Mouse (Mus musculus) stomach, postnatal 0 days (tissue): Measurements from ENCODE around the gene Tns3. TPM values are rescaled to one million over a fixed set of nuclear protein-coding genes. Genes with fewer than 3 reads are reported as not detected.

Experiments
- ATAC-seq: fragments of 200-750 bp; cut with Nextera tagmentation; 2 replicates; pipeline ENCODE4 v1.8.0; 2017; ENCODE audit not compliant: low FRiP score, low TSS enrichment
- DNase-seq: peaks from one replicate; pipeline ENCODE4 v3.0.0-alpha.2; 2016; ENCODE audit warnings: low spot score
- H3K27ac ChIP-seq: fragments of 300-500 bp; sonication (generic); replicated peaks from 2 replicates; pipeline ENCODE4 v1.5.1; 2014; ENCODE audit warnings: mild to moderate bottlenecking, control low read depth
- H3K27me3 ChIP-seq: fragments of 300-500 bp; sonication (generic); 2 replicates; pipeline ENCODE4 v1.6.1; 2014; ENCODE audit warnings: low read length; ENCODE audit not compliant: control insufficient read depth, insufficient read depth
- H3K36me3 ChIP-seq: fragments of 300-500 bp; sonication (generic); 2 replicates; pipeline ENCODE4 v1.6.1; 2014; ENCODE audit warnings: low read length, mixed read lengths; ENCODE audit not compliant: control insufficient read depth, insufficient read depth
- H3K4me1 ChIP-seq: fragments of 300-500 bp; sonication (generic); replicated peaks from 2 replicates; pipeline ENCODE4 v1.6.1; 2014; ENCODE audit warnings: antibody characterized with exemption; ENCODE audit not compliant: control insufficient read depth, insufficient read depth
- H3K4me2 ChIP-seq: fragments of 300-500 bp; sonication (generic); replicated peaks from 2 replicates; pipeline ENCODE4 v1.6.1; 2014; ENCODE audit warnings: low read depth, mild to moderate bottlenecking, control low read depth, moderate library complexity
- H3K4me3 ChIP-seq: fragments of 300-500 bp; sonication (generic); 2 replicates; pipeline ENCODE4 v1.5.1; 2014; ENCODE audit warnings: low read depth, low read length, control low read depth
- H3K9ac ChIP-seq: fragments of 300-500 bp; sonication (generic); 2 replicates; pipeline ENCODE4 v1.6.1; 2014; ENCODE audit warnings: mild to moderate bottlenecking, low read length, control low read depth, mixed read lengths
- H3K9me3 ChIP-seq: fragments of 300-500 bp; sonication (generic); 2 replicates; pipeline ENCODE4 v1.6.1; 2016; ENCODE audit warnings: low read length; ENCODE audit not compliant: control insufficient read depth
- CTCF ChIP-seq: IDR thresholded peaks from 2 replicates; pipeline ENCODE4 v1.5.1; 2016; ENCODE audit warnings: antibody characterized with exemption, low read depth, mild to moderate bottlenecking, moderate library complexity
- EP300 ChIP-seq: optimal IDR thresholded peaks from 2 replicates; pipeline ENCODE3; 2016; ENCODE audit warnings: antibody characterized with exemption
- WGBS: fragments of 180-500 bp; shearing (Covaris S2); extraction: QIAGEN DNeasy Blood & Tissue Kit; methylation state at CpG from one replicate; pipeline ENCODE4 v1.1.7; 2014; 5-methylcytosine and 5-hydroxymethylcytosine counted together
- polyA plus RNA-seq: library from polyadenylated mRNA; unstranded; fragments of >200 nt; fragmentation: Nextera tagmentation; extraction: Ambion mirVana; gene quantifications from 2 replicates; pipeline ENCODE4 v1.2.1, GENCODE M21; 2015

The Tns3 gene
- polyA plus RNA-seq, 1 experiment from 2014 or later: 10.4 TPM

DNA sequence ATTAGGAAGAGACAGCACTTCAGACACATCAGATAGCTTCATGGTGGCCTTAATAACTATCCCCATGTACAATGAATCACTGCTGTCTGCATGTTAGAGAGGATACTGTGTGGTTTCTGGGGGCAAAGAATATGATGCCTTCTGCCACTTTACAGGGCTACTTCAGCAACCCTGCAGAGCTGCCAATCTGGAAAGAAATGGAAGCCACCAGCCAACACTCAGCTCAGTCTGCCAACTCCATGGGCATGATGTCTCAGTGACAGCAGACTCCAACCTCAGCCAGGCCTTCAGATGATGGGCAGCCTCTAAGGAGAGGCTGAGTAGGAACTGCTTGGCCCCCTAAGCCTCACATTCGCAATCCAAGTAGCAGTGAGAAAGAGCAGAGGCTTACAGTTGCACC lies 61.7 kb downstream of the Tns3 start:
- WGBS: 96% methylated on average over 1 of the region's 1 CpGs
- Histone ChIP-seq H3K4me2 (no peak overlapping the region), H3K4me3 (no peak overlapping the region), H3K36me3 (0 out of 2 replicates have a peak, but pooled peaks cover 4% of the 10 kb centered on the region), H3K9me3 (no peaks in the 10 kb centered on the region), H3K27ac (no peak overlapping the region; the same call in 1 of the 2 replicates), H3K27me3 (no peaks in the 10 kb centered on the region), H3K9ac (no peak overlapping the region), H3K4me1 (no peaks in the 10 kb centered on the region)
- TF ChIP-seq CTCF: no peak
- DNase-seq (no peak), ATAC-seq (no peak)

DNA sequence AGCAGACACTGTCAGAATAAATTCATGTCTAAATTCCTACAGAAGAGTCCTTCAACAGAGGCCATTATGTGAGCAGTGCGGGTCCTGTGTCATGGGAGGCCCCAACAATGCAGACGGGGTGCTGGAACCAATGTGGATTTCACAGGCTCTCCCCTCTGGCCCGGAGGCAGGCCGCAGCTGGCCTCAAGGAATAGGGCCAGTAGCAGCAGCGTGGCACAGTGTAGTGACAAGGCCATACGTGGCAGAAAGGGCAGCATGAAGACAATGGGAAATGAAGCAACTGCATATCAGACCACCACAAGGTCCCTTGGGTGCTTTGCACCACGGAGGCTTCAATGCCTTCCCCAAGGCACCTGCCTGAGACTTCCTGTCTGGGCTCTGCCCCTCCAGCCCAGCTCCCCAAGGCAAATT lies 62.9 kb downstream of the Tns3 start:
- no peak for ATAC-seq
- TF ChIP-seq EP300: no peak
- TF ChIP-seq CTCF: no peak
- Histone ChIP-seq H3K9me3 (no peaks in the 10 kb centered on the region), H3K27ac (no peak overlapping the region), H3K4me3 (no peak overlapping the region), H3K4me2 (no peak overlapping the region), H3K27me3 (no peaks in the 10 kb centered on the region), H3K36me3 (0 out of 2 replicates have a peak, but pooled peaks cover 4% of the 10 kb centered on the region), H3K4me1 (no peaks in the 10 kb centered on the region), H3K9ac (no peak overlapping the region)
- DNase-seq: no peak
- 67% methylated on average over 7 of the region's 7 CpGs for WGBS

DNA sequence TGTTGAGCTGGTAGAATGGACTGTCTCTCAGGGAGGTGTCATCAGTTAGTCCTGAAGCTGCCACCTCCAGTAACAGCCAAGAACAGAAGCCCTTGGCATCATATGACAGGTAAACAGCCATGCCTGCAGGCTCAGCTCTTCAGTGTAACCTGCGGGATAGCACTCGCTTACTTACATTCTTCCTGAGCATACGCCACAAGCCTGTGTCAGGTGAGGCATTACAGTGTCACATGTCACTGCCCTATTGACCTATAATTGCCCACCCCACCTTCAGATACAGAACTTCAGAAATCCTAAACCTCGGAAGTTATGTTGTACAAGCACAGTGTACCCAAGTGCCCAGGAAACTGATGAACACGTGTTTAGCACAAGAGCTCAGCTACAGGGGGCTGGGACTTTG lies 68.7 kb downstream of the Tns3 start:
- Histone ChIP-seq H3K4me3 (no peak overlapping the region), H3K9ac (no peak overlapping the region), H3K4me2 (no peak overlapping the region), H3K36me3 (0 out of 2 replicates have a peak, but pooled peaks cover 2% of the 10 kb centered on the region), H3K4me1 (0 out of 2 replicates have a peak, but pooled peaks cover 3% of the 10 kb centered on the region), H3K9me3 (no peaks in the 10 kb centered on the region), H3K27me3 (no peaks in the 10 kb centered on the region), H3K27ac (no peak overlapping the region)
- no peak for ATAC-seq
- TF ChIP-seq CTCF (no peak), EP300 (no peak)
- 83% methylated on average over 5 of the region's 5 CpGs for WGBS
- no peak for DNase-seq

DNA sequence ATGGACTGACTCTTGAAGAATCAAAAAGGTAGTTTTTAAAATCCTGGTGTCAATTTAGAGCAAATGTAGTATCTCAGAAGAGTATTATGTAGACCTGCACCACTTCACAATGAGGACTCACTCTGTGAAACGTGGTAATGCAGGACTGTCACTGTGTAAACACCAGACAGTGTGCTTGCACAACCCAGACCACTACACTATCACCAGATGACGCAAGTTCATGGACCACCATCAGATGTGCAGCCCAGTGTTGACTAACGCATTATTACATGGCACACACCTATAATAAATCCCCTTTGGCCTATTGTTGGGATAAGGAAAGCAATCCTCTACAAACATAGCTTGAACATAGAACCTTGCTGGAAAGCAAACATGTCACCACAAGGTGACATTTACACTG lies 71.2 kb downstream of the Tns3 start:
- H3K4me2 ChIP-seq: no peak overlapping the region
- H3K4me3 ChIP-seq: no peak overlapping the region
- 0 out of 2 replicates have a peak, but pooled peaks cover 3% of the 10 kb centered on the region for H3K4me1 ChIP-seq
- no peak overlapping the region for H3K9ac ChIP-seq
- no peaks in the 10 kb centered on the region for H3K9me3 ChIP-seq
- no peaks in the 10 kb centered on the region for H3K27me3 ChIP-seq
- ATAC-seq (peak; percentile 62; the same call in 1 of the 2 replicates), DNase-seq (no peak)
- H3K36me3 ChIP-seq: no peaks in the 10 kb centered on the region
- TF ChIP-seq EP300 (no peak), CTCF (no peak)
- no peak overlapping the region for H3K27ac ChIP-seq
- WGBS: 58% methylated on average over 3 of the region's 3 CpGs

DNA sequence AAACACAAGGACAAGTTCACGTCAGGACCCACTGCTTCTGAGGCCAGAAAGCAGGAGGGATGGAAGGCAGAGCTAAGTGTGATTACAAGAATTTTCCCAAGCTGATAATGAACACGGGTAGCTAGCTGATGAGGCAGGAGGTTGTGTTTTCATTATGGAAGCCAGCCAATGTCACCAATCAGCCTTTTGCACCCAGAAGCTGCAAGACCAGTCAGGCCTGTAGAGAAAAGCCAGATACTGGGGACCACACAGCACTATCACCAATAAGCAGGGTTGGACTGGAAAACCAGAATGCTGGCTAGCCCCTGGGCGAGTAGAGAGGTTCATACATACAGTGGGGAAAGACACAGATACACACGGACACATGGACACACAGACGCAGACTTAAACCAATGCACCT lies 73.1 kb downstream of the Tns3 start:
- ATAC-seq: peak; percentile 52

DNA sequence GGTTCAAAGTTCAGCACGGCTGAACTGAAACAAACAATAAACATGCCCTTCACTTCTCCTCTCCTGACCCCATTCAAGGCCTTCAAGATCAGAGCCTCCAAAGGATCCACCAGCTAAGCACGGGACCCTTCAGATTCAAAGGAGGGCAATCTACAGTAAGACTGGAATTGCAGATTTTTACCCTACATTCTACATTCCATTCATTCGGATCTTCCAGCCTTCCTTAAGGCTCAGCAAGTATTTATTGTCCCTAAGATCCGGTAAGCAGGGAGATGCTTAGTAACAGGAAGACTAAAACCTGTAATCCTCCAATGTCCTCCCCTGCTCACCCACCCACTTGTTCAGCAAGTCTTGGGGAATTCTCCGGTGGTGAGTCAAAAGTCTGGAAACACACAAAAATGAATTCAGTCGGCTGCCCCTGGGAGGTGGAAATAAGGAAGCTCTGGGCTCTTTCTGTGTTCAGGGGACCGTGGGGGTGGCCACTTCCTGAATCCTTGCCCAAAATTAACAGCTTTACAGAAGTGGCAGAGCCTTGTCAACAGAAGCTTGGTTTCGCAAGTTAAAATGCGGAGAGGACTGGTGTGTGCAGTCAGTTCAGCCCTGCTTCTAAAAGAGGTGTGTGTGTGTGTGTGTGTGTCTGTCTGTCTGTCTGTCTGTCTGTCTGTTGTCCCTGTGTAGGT lies 75.0 kb downstream of the Tns3 start:
- no peaks in the 10 kb centered on the region for H3K36me3 ChIP-seq
- no peak for DNase-seq

More for the DNA sequence above, 73.1 kb downstream of the Tns3 start:
- no peak for TF ChIP-seq EP300
- TF ChIP-seq CTCF: no peak
- H3K27ac ChIP-seq: 0 out of 2 replicates have a peak overlapping the region, but pooled peaks have one; percentile 31
- H3K4me1 ChIP-seq: 0 out of 2 replicates have a peak, but pooled peaks cover 3% of the 10 kb centered on the region
- H3K4me3 ChIP-seq: no peak overlapping the region
- no peaks in the 10 kb centered on the region for H3K36me3 ChIP-seq
- DNase-seq: peak; percentile 77
- H3K9ac ChIP-seq: no peak overlapping the region
- WGBS: 56% methylated on average over 5 of the region's 5 CpGs
- H3K9me3 ChIP-seq: no peaks in the 10 kb centered on the region
- H3K27me3 ChIP-seq: no peaks in the 10 kb centered on the region
- no peak overlapping the region for H3K4me2 ChIP-seq

More for the DNA sequence above, 75.0 kb downstream of the Tns3 start:
- Histone ChIP-seq H3K4me1 (0 out of 2 replicates have a peak, but pooled peaks cover 3% of the 10 kb centered on the region), H3K9ac (no peak overlapping the region), H3K4me3 (no peak overlapping the region), H3K9me3 (no peaks in the 10 kb centered on the region), H3K27ac (peak overlapping the region; percentile 40), H3K27me3 (no peaks in the 10 kb centered on the region), H3K4me2 (no peak overlapping the region)
- TF ChIP-seq EP300 (no peak), CTCF (no peak)
- no peak for ATAC-seq
- 39% methylated on average over 9 of the region's 9 CpGs for WGBS
